Mouse (Mus musculus) 3134 (cell line): Measurements from ENCODE around the gene Cdkal1.

Experiments
- DNase-seq: peaks from one replicate; pipeline ENCODE4 v3.0.0-alpha.2; 2011; ENCODE audit warnings: low spot score; ENCODE audit not compliant: insufficient read length; ENCODE audit errors: extremely low read depth

Gene Cdkal1

DNA sequence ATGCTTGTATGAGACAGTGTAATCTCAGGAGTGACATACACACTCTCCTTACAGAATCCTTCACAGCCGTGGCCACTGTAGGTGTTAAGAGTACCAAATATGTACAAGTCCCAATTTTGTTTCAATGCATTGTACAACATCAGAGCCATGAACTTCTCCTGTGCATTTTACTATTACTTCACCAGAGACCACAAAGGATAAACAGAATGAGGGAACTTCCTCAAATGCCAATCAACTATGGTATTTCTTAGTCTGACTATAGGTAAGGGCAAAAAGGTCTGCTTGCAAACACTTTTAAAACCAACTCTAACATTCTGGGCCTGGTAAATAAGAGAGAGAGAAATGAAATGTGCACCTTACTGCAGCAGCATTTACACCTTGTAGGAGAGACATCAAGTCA, 87.4 kb downstream of the Cdkal1 start:
- DNase-seq = no peak

DNA sequence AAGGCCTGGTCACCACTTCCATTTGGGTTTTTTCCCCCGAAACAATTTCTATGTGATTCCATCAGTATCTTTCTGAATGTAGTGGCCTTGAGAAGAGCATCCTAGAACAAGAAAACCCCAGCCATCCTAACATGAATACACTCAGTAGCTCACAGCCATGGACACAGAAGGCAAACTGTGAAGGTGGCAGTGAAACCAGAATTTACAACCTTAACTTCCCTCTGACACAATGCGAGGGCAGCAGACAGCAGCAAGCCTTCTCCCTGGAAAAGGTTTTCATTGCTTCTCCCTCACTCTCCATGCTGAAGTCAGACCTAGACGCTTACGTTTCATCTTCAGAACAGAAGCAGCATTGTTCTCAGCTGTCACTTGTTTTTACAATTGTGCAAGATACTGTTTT, 87.9 kb downstream of the Cdkal1 start:
- DNase-seq = no peak

DNA sequence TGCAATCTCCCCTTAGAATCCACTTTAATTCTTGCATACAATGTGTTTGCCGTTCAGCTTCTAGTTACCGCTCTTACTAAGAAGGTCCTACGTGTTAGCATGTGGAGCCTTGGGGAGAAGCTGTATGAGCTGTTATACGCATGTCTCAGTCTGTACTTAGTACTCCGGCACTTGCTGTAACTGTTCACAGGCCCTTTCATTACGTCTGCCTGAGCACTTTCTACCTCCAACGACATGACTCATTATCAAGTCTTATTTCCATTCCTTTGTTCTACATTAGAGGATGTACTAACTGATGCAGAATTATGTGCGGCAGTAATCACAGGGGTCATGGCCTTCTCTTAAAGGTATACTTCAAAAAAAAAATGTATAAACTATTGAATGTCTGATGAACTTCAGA, 89.1 kb downstream of the Cdkal1 start:
- DNase-seq = no peak

DNA sequence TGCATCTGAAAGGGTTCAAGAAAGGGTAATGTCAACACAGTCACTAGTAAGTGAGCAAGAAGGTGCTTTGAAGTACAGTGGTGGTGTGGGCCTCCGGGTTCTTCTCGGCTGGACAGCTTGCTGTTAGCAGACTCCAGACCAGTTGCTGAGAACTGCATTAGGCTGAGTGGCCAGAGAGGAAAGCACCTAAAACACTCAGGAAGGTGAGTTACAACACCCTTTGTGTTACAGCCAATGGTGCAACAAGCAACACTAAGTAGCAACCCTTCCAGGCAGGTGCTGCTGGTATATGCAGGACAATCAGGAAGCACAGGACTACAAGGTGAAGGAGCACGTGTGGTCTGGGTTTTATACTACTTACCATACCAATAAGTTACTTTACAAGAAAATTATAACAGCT, 90.2 kb downstream of the Cdkal1 start:
- DNase-seq = no peak

DNA sequence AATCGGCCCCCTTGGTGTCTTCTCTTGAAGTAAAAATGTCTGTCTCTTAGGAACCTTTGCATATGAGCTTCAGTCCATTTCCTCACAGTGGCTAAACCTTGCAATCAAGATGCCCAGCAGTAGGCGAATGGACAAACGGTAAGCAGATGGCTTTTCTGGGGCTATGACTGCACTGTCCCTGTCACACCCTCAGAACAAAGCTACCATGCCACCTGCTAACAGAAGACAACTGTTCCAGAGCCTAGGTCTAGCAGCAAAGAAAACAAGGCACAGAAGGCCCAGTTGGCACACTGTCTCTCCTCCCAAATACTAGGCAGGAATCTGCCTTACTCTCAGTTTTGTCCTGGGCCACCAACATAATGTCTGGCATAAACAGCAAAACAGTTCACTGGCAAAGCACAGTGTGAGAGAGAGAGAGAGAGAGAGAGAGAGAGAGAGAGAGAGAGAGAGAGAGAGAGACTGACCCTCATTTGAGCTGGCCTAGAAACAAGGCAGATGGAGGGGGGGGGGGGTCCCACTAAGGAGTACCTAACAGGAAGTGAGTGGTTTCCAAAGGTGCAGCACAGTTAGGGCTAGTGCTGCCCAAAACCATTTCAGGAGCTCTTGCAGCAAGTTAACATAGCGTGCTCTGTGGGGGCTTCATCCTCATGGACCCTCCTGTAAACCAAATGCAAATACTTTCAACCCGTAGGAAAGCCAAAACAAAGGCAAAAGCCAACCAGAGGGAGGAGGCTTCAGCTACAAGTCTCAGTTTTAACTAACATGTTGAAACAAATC, 95.6 kb downstream of the Cdkal1 start:
- DNase-seq = no peak

DNA sequence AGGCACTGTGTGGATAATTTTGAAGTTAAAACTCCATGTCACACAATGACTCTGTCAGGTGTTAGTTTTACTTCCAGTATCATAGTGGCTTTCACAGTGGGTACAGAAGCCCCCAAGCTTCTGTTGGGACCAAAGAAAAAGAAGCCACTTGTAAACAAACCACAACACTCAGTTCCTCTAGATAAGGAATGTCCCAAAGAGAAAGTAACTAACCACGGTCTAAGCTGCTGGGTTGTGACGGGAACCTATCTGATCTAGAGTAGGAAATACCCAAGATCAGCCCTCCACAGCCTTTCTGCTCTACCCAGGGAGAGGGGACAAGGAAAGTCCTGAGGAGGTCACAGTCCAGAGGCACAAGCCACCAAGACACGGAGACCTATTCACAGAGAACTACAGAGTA, 99.4 kb downstream of the Cdkal1 start:
- DNase-seq = no peak

DNA sequence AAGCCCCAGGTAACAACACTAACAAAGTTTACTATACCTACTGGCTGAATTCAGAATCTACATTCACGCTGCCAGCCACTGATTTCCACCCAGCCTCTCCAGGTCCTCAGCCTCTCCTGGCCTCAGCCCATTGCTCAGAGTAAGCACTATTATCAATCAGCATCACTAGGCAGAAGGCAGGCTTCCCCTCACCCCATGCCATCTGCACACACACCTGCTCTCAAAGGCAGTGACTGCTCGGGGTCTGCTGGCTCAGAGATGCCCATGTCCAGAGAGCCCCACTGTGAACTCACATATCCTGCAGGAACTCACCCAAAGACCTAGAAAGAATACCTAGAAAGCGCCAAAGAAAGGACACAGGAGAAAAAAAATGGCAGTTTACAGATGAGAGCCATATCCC, 102.2 kb downstream of the Cdkal1 start:
- DNase-seq = no peak

DNA sequence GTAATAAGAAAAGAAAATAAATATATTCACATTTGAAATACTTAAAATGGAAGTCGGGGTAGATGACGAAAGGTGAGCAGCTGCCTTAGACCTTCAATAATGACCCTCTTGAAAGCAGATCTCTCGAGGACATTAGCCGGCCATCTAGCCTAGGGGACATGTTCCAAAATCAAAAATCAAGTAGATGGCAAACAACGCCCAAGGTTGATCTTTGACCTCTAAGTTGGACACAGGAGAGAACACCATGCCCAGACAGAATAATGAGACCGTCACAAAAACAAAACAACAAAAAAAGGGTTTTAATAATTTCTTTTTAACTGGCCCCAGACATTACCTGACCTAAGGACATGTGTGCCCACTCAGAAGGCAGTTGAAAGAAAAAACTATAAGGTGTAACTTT, 103.4 kb downstream of the Cdkal1 start:
- no peak for DNase-seq

DNA sequence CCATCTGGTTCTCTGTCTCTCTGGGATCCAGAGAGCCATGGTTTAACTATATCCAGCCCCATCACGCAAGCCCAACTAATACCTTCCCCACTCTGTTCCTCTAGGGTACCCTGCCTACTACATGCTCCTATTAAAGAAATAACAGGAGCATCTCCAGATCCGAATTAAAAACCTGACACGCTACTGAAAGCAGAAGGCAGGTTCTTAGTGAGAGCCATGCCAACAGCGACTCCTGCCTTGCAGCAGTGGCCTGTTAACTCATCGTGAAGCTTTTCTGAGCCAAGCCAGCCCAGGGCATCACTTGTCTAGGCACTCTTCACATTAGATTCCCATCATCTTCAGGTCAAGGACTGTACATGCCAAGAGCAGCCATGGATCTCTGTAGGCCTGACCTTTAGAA, 104.3 kb downstream of the Cdkal1 start:
- no peak for DNase-seq

DNA sequence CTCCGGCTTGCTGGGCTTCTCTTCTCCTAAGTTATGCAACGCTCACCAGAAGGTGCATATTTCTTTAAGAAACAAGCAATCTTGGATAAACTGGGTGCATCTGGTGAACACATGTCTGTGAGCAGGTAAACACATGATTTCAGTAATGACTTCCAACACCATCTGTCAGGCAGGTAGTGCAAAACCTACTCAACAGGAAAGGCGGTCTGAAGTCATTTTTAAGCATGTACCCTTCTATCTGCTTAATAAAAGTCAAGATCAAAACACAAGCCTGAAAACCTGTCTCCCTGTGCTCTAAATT, 108.2 kb downstream of the Cdkal1 start:
- no peak for DNase-seq

DNA sequence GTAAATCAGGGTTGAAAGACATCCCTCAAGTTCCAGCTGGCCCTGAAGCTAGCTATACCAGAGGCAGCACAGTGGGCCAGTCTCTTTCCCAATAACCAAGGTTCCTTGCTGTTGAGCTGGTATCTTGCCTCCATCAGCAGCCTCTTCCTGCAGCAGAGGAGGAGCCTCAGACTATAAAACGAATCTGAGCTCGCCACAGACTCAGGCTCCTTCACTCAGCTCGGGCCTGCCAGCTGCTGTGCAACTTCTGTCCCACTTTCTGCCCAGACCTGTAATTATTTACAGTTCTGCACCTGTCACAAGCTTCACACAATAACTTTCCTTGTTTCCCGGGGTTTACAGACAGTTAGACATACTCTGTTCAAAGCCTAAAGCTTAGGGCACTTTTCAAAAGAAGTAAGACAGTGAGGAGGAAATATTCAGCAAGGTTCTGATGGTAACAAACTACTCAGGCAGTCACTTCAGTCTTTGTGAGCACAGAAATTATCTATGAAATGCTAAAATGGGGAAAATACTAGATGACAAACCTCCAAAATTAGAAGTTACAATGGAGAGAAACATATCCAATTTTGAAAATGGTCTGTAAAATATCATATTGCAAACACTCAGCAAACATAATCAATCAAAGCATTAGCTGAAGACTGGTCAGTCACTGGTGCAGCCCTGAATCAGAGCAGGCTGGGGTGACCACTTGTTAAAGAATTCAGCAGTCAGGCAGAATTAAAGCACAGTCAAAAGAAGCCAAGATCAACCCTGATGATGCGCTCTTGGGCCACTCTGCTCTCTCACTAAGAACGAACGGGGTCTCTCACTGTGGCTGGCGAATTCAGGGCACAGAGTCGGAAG, 108.8 kb downstream of the Cdkal1 start:
- no peak for DNase-seq

DNA sequence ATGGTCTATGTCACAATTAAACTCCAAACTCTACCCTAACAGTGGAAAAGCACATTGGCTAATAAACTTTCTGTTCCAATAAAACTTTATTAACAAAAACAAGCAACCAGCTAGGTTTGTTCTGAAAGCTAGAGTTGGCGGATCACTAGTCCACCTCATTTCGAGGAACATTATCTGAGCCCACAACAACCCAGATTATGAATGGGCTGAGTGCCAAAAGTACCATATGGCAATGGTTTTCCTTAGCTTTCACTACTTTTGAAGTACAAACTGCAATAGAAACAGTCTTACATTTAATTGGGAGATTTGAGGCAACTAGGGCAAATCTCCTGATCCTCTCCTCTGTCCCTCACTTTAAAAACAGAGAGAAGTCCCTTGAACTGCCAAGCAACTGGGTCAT, 110.4 kb downstream of the Cdkal1 start:
- DNase-seq = no peak

DNA sequence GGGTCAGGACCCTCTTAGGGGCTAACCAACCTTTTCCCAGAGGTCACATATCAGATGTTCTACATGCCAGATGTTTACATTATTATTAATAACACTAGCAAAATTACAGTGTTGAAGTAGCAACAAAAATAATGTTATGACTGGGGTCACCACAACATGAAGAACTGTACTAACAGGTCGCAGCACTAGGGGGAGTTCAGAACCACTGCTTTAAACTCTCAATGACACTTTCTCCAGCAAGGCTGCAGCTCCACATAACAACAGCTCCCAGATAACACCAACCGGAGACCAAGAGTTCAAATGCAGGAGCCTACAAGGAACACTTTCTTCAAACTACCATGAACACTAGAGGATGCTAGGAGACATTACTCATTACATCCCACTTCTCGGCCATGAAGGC, 111.3 kb downstream of the Cdkal1 start:
- DNase-seq = no peak

DNA sequence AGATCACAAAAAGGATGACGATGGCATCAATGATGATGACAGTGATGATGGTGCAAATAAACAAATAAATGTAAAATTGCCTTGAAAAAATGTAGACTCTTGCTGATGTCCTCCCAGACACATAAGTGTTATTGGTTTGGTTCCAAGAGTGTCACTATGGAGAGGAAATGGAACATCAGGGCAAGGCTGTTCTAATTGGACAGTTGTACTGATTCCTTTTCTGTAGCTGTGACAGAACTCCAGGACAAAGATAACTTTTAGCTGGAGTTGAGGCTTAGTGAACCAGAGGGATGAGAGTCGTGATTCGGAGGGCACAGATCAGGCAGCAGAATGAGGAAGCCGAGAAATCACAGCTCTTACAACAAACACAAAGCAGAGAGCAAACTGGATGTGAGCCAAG, 111.7 kb downstream of the Cdkal1 start:
- DNase-seq = no peak

DNA sequence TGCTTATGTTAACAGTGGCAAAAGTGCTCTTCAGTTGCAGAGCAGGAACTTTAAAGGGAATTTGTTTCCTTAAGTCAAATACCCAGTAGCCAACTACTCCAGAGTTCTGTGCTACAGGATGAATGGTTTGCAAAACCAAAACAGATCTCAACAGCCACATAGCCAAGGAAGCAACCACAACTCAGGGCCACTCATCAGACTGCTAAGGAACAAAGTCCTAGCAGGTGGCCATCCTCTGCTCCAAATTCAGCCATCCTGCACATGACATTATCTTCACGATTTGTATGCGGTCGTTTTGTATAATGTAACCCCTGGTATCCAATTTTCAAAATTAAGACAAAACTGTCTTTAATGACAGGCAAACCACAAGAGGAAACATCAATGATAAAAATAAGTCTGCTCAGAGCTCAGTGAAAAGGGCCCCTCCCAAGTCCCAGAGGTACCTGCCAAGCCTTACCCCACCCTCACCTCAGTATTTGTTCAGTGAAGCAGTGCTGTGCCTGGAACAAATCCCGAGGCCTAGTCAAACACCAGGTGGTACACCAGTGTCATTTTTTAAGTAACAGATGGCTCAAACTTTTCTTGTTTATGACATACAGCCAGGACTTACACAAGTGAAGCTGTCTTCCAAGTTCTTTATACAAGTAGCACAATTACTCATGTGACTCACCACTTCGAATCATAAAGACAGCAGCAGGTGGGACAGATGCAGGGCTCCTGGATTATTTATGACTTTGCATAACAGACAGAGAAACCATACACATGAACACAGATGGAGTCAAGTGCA, 117.6 kb downstream of the Cdkal1 start:
- no peak for DNase-seq

DNA sequence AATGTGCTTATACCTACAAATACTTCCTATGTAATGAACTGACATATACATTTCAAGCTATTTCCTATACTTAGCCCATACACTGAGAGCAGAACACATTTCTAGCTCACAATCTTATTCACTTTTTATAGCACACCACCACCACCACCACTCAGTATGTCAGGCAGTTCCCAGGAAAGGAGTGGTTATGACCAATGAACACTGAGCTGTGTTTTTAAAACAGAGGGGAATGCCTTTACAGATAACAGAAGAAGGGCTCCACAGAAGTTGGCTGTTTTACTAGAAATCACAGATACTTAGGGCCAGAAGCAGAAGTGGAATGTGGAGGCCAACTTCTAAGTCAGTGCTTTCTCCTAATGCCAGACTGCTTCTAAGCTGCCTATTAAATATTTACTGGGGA, 121.0 kb downstream of the Cdkal1 start:
- DNase-seq = no peak

DNA sequence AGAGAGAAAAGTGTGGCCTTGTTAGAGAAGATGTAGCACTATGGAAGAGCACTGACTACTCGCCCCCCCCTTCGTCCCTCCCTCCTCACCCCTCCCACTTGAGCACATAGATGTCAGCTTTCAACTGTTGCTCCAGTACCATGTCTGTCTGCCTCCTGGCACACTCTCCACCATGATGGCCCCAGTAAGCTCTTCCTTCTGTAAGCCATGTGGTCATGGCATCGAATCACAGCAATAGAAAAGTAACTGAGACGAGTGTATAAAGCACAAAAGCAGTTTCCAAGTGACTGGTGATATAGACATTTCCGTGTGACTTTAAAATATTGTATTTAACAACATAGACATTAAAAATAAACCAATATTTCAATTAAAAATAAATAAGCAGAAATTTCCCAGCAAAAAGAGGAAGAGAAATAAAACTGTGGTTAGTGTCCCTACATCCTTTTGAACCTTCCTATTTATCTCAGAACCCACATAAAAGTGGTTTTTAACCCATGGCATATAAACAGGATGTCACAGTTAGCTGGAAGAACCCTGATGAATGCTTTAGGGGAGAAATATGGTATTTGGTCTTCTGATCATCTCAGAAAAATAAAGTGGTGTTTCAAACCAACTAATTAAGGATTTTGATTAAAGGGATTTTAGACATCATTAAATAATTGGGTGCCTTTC, 129.2 kb downstream of the Cdkal1 start:
- DNase-seq = no peak

DNA sequence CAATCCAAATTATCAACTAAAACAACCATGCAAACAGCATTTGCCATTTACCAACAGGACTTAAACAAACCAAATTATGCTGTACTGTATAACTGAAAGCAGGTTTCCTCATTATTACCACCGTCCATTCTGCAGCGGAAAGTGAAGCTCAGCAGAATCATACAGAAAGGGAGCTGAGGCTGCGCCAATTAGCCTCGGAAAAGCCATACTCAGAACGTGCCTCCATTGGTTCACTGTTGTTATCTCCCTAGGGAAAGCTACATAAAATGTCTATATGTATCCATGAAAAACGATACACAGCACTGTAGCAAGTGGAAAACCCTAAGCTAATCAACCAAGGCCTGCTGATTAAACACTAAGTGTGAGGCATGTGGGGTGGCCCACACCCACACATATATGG, 130.6 kb downstream of the Cdkal1 start:
- no peak for DNase-seq

DNA sequence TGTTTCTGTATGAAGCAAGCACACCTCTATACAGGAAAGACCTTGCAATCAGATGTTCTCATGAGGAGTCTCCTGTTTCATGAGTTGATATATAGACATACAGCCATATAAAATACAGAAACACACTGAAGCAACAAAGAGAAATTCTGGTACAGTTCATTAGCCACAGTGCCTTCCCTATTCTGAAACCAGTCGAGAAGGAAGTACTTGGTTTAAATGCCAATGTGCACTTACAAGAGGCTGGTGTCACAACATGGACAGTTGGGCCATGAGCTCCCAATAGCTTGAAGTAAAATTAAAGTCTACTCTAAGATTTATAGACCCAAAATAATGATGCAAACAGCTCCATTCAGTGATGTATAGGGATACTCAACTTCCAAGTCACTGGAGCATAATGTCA, 132.3 kb downstream of the Cdkal1 start:
- no peak for DNase-seq

DNA sequence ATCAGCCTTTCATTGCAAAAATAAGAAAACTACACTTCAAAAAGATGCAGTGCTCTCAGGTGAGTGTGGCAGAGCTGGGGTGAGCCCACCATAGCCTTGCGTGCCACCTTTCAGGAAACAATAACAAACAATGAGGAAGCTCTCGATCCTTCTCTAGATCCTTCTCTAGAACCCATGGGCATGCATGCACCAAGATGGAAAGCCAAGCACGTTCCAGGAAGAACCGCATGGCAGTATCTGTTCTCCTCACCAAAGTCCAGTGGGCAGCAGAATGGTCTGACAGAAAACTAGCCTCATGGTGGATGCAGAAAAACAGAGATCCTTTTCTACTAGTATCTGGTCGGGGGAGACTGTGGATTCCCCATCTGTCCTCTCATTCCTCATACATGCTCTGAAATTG, 134.3 kb downstream of the Cdkal1 start:
- DNase-seq = no peak

DNA sequence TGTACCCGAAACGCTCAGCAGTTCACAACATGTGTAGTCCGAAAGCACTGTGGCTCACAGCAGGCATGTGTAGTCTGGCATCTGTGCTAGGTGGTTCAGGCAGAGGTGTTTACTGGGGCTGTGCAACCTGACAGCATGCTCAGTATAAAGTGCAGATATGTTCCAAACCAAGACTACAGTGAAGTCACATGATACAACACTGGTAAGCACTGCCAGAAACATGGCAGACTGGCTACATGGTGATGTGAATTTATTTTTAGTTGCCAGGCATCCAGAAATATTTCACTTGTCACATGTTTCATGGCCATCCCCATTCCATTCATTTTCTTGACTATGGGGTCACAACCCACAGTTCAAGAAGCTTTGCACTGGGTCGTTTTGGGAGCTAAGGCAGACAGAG, 138.9 kb downstream of the Cdkal1 start:
- DNase-seq = no peak
